Mouse (Mus musculus) hindbrain, postnatal 0 days (tissue): Measurements from ENCODE around the gene Htra2. TPM values are rescaled to one million over a fixed set of nuclear protein-coding genes. Genes with fewer than 3 reads are reported as not detected.

Experiments used
- ATAC-seq: fragments of 200-750 bp; cut with Nextera tagmentation; 2 replicates; pipeline ENCODE4 v1.8.0; 2017; ENCODE audit warnings: mild to moderate bottlenecking, moderate TSS enrichment, moderate library complexity
- DNase-seq: peaks from one replicate; pipeline ENCODE4 v3.0.0-alpha.2; 2015; ENCODE audit warnings: low spot score
- H3K27ac ChIP-seq: fragments of 300-500 bp; sonication (generic); 2 replicates; pipeline ENCODE4 v1.5.1; 2014; ENCODE audit warnings: mild to moderate bottlenecking
- H3K27me3 ChIP-seq: fragments of 300-500 bp; sonication (generic); 2 replicates; pipeline ENCODE4 v1.6.1; 2014; ENCODE audit warnings: low read length, mixed read lengths; ENCODE audit not compliant: insufficient read depth
- H3K36me3 ChIP-seq: fragments of 300-500 bp; sonication (generic); 2 replicates; pipeline ENCODE4 v1.6.1; 2014; ENCODE audit warnings: low read length, mixed read lengths; ENCODE audit not compliant: insufficient read depth
- H3K4me1 ChIP-seq: fragments of 300-500 bp; sonication (generic); 2 replicates; pipeline ENCODE4 v1.6.1; 2014; ENCODE audit warnings: antibody characterized with exemption, low read length, mixed read lengths; ENCODE audit not compliant: insufficient read depth
- H3K4me2 ChIP-seq: fragments of 300-500 bp; sonication (generic); 2 replicates; pipeline ENCODE4 v1.6.1; 2014; ENCODE audit warnings: low read depth, mild to moderate bottlenecking, low read length, moderate library complexity, mixed read lengths
- H3K4me3 ChIP-seq: fragments of 300-500 bp; sonication (generic); 2 replicates; pipeline ENCODE4 v1.5.1; 2014; ENCODE audit warnings: low read length
- H3K9ac ChIP-seq: fragments of 300-500 bp; sonication (generic); replicated peaks from 2 replicates; pipeline ENCODE4 v1.6.1; 2014; ENCODE audit warnings: mild to moderate bottlenecking, low read length, moderate library complexity, mixed read lengths
- H3K9me3 ChIP-seq: fragments of 300-500 bp; sonication (generic); 2 replicates; pipeline ENCODE4 v1.6.1; 2016; ENCODE audit warnings: low read length, mixed read lengths
- CTCF ChIP-seq: IDR thresholded peaks from 2 replicates; pipeline ENCODE4 v1.5.1; 2016; ENCODE audit warnings: antibody characterized with exemption, control low read depth, low read depth
- WGBS: fragments of 180-500 bp; shearing (Covaris S2); extraction: QIAGEN DNeasy Blood & Tissue Kit; methylation state at CpG from one replicate; pipeline ENCODE4 v1.1.7; 2014; 5-methylcytosine and 5-hydroxymethylcytosine counted together
- polyA plus RNA-seq: library from polyadenylated mRNA; unstranded; fragments of >200 nt; fragmentation: Nextera tagmentation; extraction: Ambion mirVana; gene quantifications from 2 replicates; pipeline ENCODE4 v1.2.1, GENCODE M21; 2015
- total RNA-seq: library from RNA; depleted of rRNA; stranded (reverse); fragments of >200 nt; gene quantifications from 2 replicates; pipeline ENCODE4 v1.2.3, GENCODE M21; 2014

The Htra2 gene
- total and polyA plus RNA-seq, 2 experiments from 2014 or later = 48.4 to 82.9 TPM

DNA sequence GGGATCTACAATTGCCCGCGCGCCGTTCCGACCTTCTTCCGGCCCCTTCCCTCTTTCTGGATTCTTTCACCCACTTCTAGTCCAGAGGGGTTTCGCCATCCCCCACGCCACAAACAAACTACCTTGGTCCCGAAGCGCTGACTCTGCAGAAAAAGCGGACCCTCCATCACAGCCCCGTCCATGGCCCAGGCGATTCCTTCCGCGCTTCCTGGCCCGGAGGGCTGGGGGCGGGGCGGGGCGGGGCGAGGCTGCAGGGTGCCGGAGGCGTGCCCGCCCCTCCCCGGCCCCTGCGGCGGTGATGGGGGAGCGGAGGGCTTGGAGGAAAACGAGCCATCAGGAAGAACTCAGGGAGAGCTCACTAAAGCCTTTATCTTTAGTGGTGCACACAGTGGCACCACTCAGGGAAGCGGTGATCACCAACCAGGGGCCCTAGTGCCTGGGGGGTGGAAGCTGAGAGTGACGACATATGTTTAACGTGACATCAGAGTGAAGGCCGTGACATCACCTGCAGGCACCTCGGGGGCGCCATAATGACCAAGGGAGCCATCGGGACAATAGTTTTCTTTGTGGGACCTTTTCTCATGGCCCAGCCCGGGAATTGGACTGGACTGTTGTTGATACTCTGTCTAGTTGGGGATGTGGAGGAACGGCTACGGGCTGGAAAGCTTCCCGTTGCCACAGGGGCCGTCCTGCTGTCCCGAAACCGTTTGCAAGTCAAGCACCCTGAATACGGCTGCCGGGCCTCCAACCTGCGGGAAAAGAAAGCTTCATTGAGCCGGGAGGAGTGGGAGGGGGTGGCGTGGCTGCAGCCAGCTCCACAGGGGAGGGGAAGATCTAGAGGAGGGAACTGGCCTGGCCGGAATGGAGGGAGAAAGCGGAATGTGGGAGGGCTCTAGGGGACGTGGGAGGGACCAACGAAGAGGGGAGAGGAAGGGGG, 21.6 kb downstream of the Htra2 start, which contains the start of the genes Dok1 and Loxl3:
Gene Dok1, minus strand, starts transcription at position 223 of the 937 bp plus-strand sequence.
Gene Loxl3, plus strand, starts transcription at position 925 of the 937 bp plus-strand sequence.
- H3K27me3 ChIP-seq = peaks cover 25% of the 10 kb centered on the region; the same call in 1 of the 2 replicates

GRCm38 (mm10) chr6:83032769-83033191, 22.3 kb downstream of the Htra2 start:
- TF ChIP-seq CTCF = peak; percentile 26; the same call in 1 of the 2 replicates
- Histone ChIP-seq H3K4me1 (0 out of 2 replicates have a peak, but pooled peaks cover 8% of the 10 kb centered on the region), H3K27me3 (peaks cover 25% of the 10 kb centered on the region; the same call in 1 of the 2 replicates), H3K27ac (no peak overlapping the region), H3K36me3 (no peaks in the 10 kb centered on the region), H3K4me3 (peak overlapping the region; percentile 47), H3K9me3 (no peaks in the 10 kb centered on the region), H3K4me2 (peak overlapping the region; percentile 84), H3K9ac (peak overlapping the region; percentile 40; the same call in 1 of the 2 replicates)
- WGBS = under 1% methylated on average over 30 of the region's 31 CpGs
- peak; percentile 46 for ATAC-seq
- peak; percentile 15 for DNase-seq

More for the DNA sequence above, 21.6 kb downstream of the Htra2 start, which contains the start of the genes Dok1 and Loxl3:
- no peaks in the 10 kb centered on the region for H3K36me3 ChIP-seq
- H3K9me3 ChIP-seq = no peaks in the 10 kb centered on the region
- H3K4me3 ChIP-seq = peak within 1 kb of the TSS; percentile 47
- no peak for TF ChIP-seq CTCF
- DNase-seq (peak; percentile 67), ATAC-seq (peak; percentile 74)
- H3K4me1 ChIP-seq = peaks cover 11% of the 10 kb centered on the region; the same call in 1 of the 2 replicates
- H3K4me2 ChIP-seq = peak within 1 kb of the TSS; percentile 84
- under 1% methylated on average over 48 of the region's 51 CpGs for WGBS
- peak within 1 kb of the TSS; percentile 40; the same call in 1 of the 2 replicates for H3K9ac ChIP-seq
- H3K27ac ChIP-seq = peak within 1 kb of the TSS; percentile 67

GRCm38 (mm10) chr6:83031921-83032590, 23.0 kb downstream of the Htra2 start:
- no peak overlapping the region for H3K27ac ChIP-seq
- DNase-seq (no peak), ATAC-seq (no peak)
- H3K9me3 ChIP-seq = no peaks in the 10 kb centered on the region
- peak overlapping the region; percentile 84 for H3K4me2 ChIP-seq
- H3K27me3 ChIP-seq = peaks cover 25% of the 10 kb centered on the region; the same call in 1 of the 2 replicates
- H3K36me3 ChIP-seq = no peaks in the 10 kb centered on the region
- TF ChIP-seq CTCF = no peak
- WGBS = 29% methylated on average over 18 of the region's 18 CpGs
- H3K4me3 ChIP-seq = peak overlapping the region; percentile 47
- peak overlapping the region; percentile 40; the same call in 1 of the 2 replicates for H3K9ac ChIP-seq
- H3K4me1 ChIP-seq = 0 out of 2 replicates have a peak, but pooled peaks cover 8% of the 10 kb centered on the region

DNA sequence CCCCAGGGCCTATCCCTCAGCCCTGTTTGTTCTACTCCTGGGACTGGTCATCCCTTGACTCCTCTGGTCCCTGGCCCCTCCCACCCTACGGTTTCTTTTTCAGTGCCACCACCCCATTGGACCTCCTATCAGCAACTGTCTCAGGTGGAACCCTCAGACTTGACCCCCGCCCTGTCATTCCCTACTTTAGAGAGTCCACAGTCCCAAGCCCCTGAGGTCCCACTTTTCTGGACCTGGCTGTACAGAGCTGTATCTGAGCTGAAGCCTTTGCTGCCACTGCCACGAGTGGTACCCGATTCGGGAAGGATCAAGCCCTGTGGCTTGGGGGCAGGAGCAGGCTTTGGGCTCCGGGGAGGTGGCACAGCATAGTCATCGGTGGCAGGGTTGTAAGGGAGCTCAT, 24.0 kb downstream of the Htra2 start:
- DNase-seq (no peak), ATAC-seq (no peak)
- no peak for TF ChIP-seq CTCF
- 65% methylated on average over 7 of the region's 7 CpGs for WGBS
- Histone ChIP-seq H3K36me3 (no peaks in the 10 kb centered on the region), H3K9me3 (no peaks in the 10 kb centered on the region), H3K9ac (no peak overlapping the region), H3K27me3 (peaks cover 25% of the 10 kb centered on the region; the same call in 1 of the 2 replicates), H3K27ac (no peak overlapping the region), H3K4me3 (no peak overlapping the region), H3K4me2 (no peak overlapping the region), H3K4me1 (0 out of 2 replicates have a peak, but pooled peaks cover 8% of the 10 kb centered on the region)

DNA sequence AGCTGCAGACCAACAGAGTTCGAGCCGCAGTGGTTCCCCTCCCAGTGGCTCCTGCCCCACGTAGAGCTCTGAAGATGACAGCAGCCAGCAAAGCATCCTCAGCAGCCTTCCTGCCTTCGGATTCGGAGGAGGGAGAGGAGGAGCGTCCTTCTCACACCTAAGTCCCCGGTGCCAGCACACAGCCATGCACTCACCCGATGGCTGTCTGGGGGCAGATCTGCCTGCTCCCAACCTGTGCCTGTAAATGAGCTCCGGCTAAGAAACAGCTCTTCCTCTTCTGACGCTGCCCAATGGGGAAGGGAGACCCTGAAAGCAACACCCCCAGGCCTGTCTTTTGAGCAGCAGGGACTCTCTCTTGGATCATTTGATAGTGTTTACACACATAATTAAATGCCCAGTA, 25.3 kb downstream of the Htra2 start:
- Histone ChIP-seq H3K4me2 (no peak overlapping the region), H3K36me3 (no peaks in the 10 kb centered on the region), H3K4me1 (0 out of 2 replicates have a peak, but pooled peaks cover 8% of the 10 kb centered on the region), H3K4me3 (no peak overlapping the region), H3K9me3 (no peaks in the 10 kb centered on the region), H3K27ac (no peak overlapping the region), H3K27me3 (peaks cover 25% of the 10 kb centered on the region; the same call in 1 of the 2 replicates), H3K9ac (no peak overlapping the region)
- 28% methylated on average over 10 of the region's 10 CpGs for WGBS
- DNase-seq = no peak
- no peak for TF ChIP-seq CTCF
- ATAC-seq = no peak

DNA sequence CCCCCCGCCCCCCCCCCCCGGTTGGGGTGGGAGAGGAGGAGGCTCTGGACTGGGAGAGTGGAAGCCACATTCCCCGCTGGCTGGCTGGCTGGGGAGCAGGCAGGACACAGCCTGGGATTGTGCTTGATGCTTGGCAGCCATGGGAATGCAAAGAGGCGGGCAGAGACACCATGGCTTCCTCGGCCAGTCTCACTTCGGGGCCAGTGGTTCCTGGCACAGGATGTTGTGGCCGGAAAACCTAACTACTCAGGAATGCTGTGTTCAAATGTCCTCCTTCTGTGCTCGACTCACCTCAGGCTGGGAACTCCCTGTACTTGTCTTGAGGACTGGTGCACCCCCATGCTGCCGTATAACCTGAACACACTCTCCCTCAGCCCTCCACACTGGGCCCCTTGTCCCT, 27.4 kb downstream of the Htra2 start:
- Histone ChIP-seq H3K9ac (no peak overlapping the region), H3K4me3 (no peak overlapping the region)
- WGBS = 60% methylated on average over 7 of the region's 9 CpGs

More for the DNA sequence above, 27.4 kb downstream of the Htra2 start:
- Histone ChIP-seq H3K27ac (no peak overlapping the region), H3K27me3 (peaks cover 10% of the 10 kb centered on the region; the same call in 1 of the 2 replicates), H3K4me2 (no peak overlapping the region), H3K36me3 (no peaks in the 10 kb centered on the region), H3K9me3 (no peaks in the 10 kb centered on the region), H3K4me1 (0 out of 2 replicates have a peak, but pooled peaks cover 5% of the 10 kb centered on the region)
- DNase-seq (no peak), ATAC-seq (peak; percentile 40; the same call in 1 of the 2 replicates)
- no peak for TF ChIP-seq CTCF
